Mouse (Mus musculus) heart, embryonic 15.5 days (tissue): Measurements from ENCODE around the gene Ndfip2. TPM values are rescaled to one million over a fixed set of nuclear protein-coding genes. Genes with fewer than 3 reads are reported as not detected.

Source experiments
- ATAC-seq: fragments of 200-750 bp; cut with Nextera tagmentation; replicated peaks from 2 replicates; pipeline ENCODE4 v1.8.0; 2017; ENCODE audit warnings: low read depth, moderate TSS enrichment; ENCODE audit not compliant: insufficient number of reproducible peaks, insufficient read depth, low FRiP score
- H3K27ac ChIP-seq: fragments of 300-500 bp; sonication (generic); 2 replicates; pipeline ENCODE4 v1.5.1; 2015; ENCODE audit warnings: mild to moderate bottlenecking, inconsistent platforms
- H3K27me3 ChIP-seq: fragments of 300-500 bp; sonication (generic); 2 replicates; pipeline ENCODE4 v1.6.1; 2015; ENCODE audit warnings: inconsistent platforms
- H3K36me3 ChIP-seq: fragments of 300-500 bp; sonication (generic); 2 replicates; pipeline ENCODE4 v1.6.1; 2015; ENCODE audit warnings: mild to moderate bottlenecking, inconsistent platforms
- H3K4me1 ChIP-seq: fragments of 300-500 bp; sonication (generic); replicated peaks from 2 replicates; pipeline ENCODE4 v1.6.1; 2015; ENCODE audit warnings: inconsistent platforms
- H3K4me2 ChIP-seq: fragments of 300-500 bp; sonication (generic); 2 replicates; pipeline ENCODE4 v1.6.1; 2015; ENCODE audit warnings: inconsistent platforms, mild to moderate bottlenecking, moderate library complexity
- H3K4me3 ChIP-seq: fragments of 300-500 bp; sonication (generic); 2 replicates; pipeline ENCODE4 v1.5.1; 2015; ENCODE audit warnings: mild to moderate bottlenecking, inconsistent platforms
- H3K9ac ChIP-seq: fragments of 300-500 bp; sonication (generic); 2 replicates; pipeline ENCODE4 v1.6.1; 2015; ENCODE audit warnings: mild to moderate bottlenecking, inconsistent platforms
- H3K9me3 ChIP-seq: fragments of 300-500 bp; sonication (generic); replicated peaks from 2 replicates; pipeline ENCODE4 v1.6.1; 2016; ENCODE audit warnings: inconsistent platforms
- WGBS: fragments of 180-500 bp; shearing (Covaris S2); methylation state at CpG from one replicate; pipeline ENCODE4 v1.1.7; 2015; ENCODE audit warnings: mixed read lengths; 5-methylcytosine and 5-hydroxymethylcytosine counted together
- polyA plus RNA-seq: library from polyadenylated mRNA; unstranded; fragments of >200 nt; fragmentation: Nextera tagmentation; extraction: Ambion mirVana; gene quantifications from 2 replicates; pipeline ENCODE4 v1.2.1, GENCODE M21; 2015

Gene Ndfip2
- 45.3 and 48.5 TPM in 2 replicates for polyA plus RNA-seq

DNA sequence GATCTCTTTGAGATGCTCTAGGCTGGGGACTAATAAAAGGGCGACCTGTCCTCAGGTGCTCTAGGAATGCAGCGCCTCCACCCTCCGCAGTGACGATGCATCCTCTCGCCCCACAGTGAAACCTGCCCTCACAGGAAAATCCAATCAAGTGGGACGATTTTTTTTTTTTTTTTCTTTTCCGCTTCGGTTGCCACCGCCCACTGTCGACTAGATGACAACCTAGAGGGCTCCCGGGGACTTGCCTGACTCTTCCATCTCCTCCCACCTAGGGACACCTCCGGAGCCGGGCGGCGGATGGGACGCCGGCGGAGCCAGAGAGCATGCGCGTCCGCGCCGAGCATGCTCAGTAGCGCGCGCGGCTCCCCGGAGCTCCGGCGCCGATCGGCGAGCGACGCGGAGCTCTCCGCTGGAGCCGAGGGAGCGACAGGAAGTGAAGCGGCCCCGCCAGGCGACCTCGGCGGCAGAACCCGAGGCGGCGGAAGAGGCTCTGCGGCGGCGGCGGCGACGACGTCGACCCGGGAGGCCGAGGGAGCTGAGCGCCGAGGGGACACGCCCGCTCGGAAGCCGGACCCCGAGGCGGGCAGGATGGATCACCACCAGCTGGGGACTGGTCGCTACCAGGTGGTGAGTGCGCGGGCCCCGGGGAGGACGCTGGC is at the start of gene Ndfip2:
Gene Ndfip2 (plus strand): TSS at position 195 of the 656 bp plus-strand sequence.
- H3K27ac ChIP-seq = peak within 1 kb of the TSS; percentile 93
- no peaks in the 10 kb centered on the region for H3K9me3 ChIP-seq
- under 1% methylated on average over 66 of the region's 70 CpGs for WGBS
- peak; percentile 96 for ATAC-seq
- peak within 1 kb of the TSS; percentile 78 for H3K4me2 ChIP-seq
- peaks cover 3% of the 10 kb centered on the region for H3K4me1 ChIP-seq
- no peaks in the 10 kb centered on the region for H3K36me3 ChIP-seq
- no peaks in the 10 kb centered on the region for H3K27me3 ChIP-seq
- peak within 1 kb of the TSS; percentile 83 for H3K4me3 ChIP-seq
- peak within 1 kb of the TSS; percentile 89 for H3K9ac ChIP-seq

DNA sequence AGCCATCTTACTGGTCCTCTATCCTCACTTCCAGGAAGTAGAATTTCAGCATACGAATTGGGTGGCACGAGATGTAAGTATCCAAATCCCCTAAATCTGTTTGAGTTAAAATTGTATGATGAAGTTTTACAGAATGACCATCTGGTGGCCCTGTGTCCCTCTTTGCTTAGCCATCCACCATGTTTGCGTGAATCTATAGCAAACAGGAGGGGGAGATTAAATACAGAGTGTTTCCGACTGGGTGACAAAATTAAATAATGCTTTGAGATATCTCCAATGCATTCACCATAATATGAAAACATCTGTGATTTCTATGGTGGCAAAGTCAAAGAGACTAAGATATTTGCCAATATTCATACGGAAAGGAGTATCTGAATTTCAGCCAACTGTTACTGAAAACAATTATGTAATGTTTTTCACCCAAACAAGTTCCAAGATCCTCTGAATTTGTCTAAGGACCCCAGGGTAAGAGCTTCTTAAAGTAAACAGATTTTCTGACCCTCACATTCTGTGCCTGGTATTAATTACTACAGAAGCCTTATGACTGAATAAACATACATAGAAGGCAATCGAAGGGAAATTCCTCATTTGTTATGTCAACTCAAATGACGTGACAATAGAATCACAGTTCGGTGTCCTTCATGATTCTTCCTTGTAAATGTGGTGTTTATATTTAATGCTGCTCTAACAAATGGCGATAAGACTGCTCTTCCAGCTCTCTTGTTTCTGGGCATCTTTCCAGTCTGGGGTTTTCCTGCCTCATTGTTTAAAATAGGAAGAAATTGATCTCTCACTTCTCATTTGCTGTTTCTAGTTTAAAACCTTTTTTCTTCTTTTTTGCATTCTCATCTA is 38.6 kb upstream of the Ndfip2 start:
- no peak overlapping the region for H3K9ac ChIP-seq
- H3K27ac ChIP-seq = 0 out of 2 replicates have a peak overlapping the region, but pooled peaks have one; percentile 12
- ATAC-seq = no peak
- H3K4me2 ChIP-seq = no peak overlapping the region
- WGBS = 55% methylated on average over 9 of the region's 9 CpGs
- H3K27me3 ChIP-seq = no peaks in the 10 kb centered on the region
- no peaks in the 10 kb centered on the region for H3K4me1 ChIP-seq
- no peaks in the 10 kb centered on the region for H3K9me3 ChIP-seq
- H3K36me3 ChIP-seq = no peaks in the 10 kb centered on the region
- H3K4me3 ChIP-seq = no peak overlapping the region

DNA sequence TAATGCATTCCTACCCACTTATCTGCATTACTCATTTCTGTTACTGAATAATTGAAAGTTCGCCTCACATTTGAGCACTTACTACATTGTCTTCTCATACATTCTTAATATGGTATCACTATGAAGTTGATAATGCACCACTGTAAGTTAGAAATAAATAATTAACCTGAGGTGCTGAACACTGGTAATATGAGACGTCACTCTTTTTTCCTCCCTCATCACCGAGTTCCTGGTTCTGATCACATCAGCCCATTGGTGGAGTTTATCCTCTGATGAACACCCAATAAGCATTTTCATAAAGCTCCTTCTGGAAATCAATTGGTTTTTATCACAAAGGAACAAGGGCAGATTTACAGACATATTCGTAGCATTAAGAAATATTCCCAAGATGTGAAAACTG is 36.1 kb upstream of the Ndfip2 start:
- Histone ChIP-seq H3K4me3 (no peak overlapping the region), H3K9me3 (no peaks in the 10 kb centered on the region), H3K4me2 (no peak overlapping the region), H3K4me1 (no peaks in the 10 kb centered on the region), H3K9ac (no peak overlapping the region), H3K36me3 (no peaks in the 10 kb centered on the region), H3K27ac (no peak overlapping the region), H3K27me3 (no peaks in the 10 kb centered on the region)
- 72% methylated on average over 4 of the region's 4 CpGs for WGBS
- no peak for ATAC-seq

GRCm38 (mm10) chr14:105225790-105226189 is 32.6 kb upstream of the Ndfip2 start:
- Histone ChIP-seq H3K4me2 (no peak overlapping the region), H3K4me1 (no peaks in the 10 kb centered on the region), H3K36me3 (no peaks in the 10 kb centered on the region), H3K9ac (no peak overlapping the region), H3K27ac (no peak overlapping the region), H3K9me3 (no peaks in the 10 kb centered on the region), H3K4me3 (no peak overlapping the region), H3K27me3 (no peaks in the 10 kb centered on the region)
- 85% methylated on average over 4 of the region's 4 CpGs for WGBS
- no peak for ATAC-seq

DNA sequence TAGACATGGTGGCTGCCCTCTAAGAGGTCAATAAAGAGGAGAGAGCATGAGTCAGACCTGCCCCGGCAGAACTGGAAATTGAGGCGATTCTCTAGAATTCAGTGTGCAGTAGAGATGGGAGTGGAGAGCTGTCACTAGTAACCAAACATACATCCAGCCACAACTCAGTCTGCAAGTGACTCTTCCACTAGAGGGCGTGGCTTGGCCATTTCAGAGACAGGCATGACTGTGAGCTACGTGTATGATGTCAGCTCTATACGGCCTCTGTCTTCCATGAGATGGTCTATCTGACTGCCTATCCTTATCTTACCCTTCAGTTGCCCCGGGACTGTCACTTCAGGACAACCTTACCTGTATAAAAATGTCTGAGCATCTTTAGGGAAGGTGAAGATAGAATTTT is 26.0 kb upstream of the Ndfip2 start:
- H3K27me3 ChIP-seq = no peaks in the 10 kb centered on the region
- WGBS = 42% methylated on average over 6 of the region's 6 CpGs
- no peaks in the 10 kb centered on the region for H3K4me1 ChIP-seq
- no peaks in the 10 kb centered on the region for H3K9me3 ChIP-seq
- H3K36me3 ChIP-seq = no peaks in the 10 kb centered on the region
- H3K9ac ChIP-seq = no peak overlapping the region
- no peak overlapping the region for H3K27ac ChIP-seq
- no peak overlapping the region for H3K4me3 ChIP-seq
- no peak for ATAC-seq
- H3K4me2 ChIP-seq = no peak overlapping the region

GRCm38 (mm10) chr14:105236596-105236995 is 21.8 kb upstream of the Ndfip2 start:
- Histone ChIP-seq H3K4me1 (no peaks in the 10 kb centered on the region), H3K27me3 (no peaks in the 10 kb centered on the region), H3K9ac (no peak overlapping the region), H3K36me3 (no peaks in the 10 kb centered on the region), H3K9me3 (no peaks in the 10 kb centered on the region), H3K4me2 (no peak overlapping the region), H3K4me3 (no peak overlapping the region), H3K27ac (no peak overlapping the region)
- ATAC-seq = no peak
- 50% methylated on average over 4 of the region's 4 CpGs for WGBS

- H3K9ac ChIP-seq = no peak overlapping the region
- no peaks in the 10 kb centered on the region for H3K4me1 ChIP-seq
- ATAC-seq = no peak
- no peak overlapping the region for H3K4me3 ChIP-seq
- no peak overlapping the region for H3K4me2 ChIP-seq
- H3K27me3 ChIP-seq = no peaks in the 10 kb centered on the region
- no peaks in the 10 kb centered on the region for H3K9me3 ChIP-seq
- no peaks in the 10 kb centered on the region for H3K36me3 ChIP-seq
- H3K27ac ChIP-seq = no peak overlapping the region
- WGBS = 62% methylated on average over 9 of the region's 9 CpGs
Observed at GRCm38 (mm10) chr14:105237736-105238135, 20.6 kb upstream of the Ndfip2 start.

DNA sequence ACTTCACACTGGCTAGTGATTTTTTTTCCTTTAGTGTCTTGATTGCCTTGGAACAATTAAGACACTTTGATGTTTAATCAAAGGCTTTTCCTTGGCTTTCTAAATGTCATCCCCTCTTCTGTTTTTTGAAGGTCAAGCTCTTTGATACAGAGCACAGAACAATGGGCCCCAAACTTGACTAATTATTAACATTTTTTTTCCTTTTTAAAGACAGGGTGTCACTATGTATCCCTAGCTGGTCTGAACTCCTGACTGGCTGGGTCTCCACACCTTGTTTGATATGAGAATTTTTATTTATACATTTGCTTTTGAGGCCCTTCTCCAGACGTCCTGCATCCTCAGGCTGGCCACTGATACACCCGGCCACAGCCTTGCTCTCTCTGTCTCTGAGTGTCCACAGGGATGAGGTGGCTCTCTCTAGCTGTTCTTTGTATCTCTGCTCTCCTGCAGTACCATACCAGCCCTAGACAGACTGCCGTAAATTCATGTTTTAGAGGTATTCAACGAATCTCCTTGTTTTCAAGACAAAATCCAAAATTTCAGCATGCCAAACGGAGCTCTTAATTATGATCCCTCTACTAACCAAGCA is 19.8 kb upstream of the Ndfip2 start:
- H3K4me2 ChIP-seq = no peak overlapping the region
- no peak overlapping the region for H3K4me3 ChIP-seq
- no peaks in the 10 kb centered on the region for H3K9me3 ChIP-seq
- no peaks in the 10 kb centered on the region for H3K4me1 ChIP-seq
- H3K9ac ChIP-seq = no peak overlapping the region
- H3K27me3 ChIP-seq = no peaks in the 10 kb centered on the region
- no peaks in the 10 kb centered on the region for H3K36me3 ChIP-seq
- ATAC-seq = no peak
- no peak overlapping the region for H3K27ac ChIP-seq
- 68% methylated on average over 5 of the region's 5 CpGs for WGBS

DNA sequence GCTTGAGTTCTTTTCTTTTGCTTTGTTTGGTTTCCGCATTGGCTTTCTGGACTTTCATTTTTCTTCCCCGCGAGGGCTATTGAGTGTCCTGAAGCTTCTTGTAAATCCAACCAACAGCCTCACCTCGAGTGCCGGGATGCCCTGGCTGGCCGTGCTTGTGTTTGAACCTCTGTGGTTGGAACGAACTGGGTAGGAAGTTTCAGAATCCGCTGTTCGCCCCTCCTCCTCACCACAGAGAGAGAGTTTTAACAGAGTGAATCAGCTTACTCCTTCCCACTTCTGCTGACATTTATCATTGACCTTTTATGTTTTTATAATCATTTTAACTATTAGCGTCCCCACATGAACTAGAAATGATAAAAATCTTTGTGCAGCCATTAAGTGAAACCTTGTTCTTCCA is 18.3 kb upstream of the Ndfip2 start:
- no peaks in the 10 kb centered on the region for H3K9me3 ChIP-seq
- WGBS = 72% methylated on average over 10 of the region's 10 CpGs
- no peaks in the 10 kb centered on the region for H3K36me3 ChIP-seq
- H3K27me3 ChIP-seq = no peaks in the 10 kb centered on the region
- no peak overlapping the region for H3K4me3 ChIP-seq
- no peak overlapping the region for H3K9ac ChIP-seq
- no peak overlapping the region for H3K4me2 ChIP-seq
- no peak for ATAC-seq
- no peaks in the 10 kb centered on the region for H3K4me1 ChIP-seq
- H3K27ac ChIP-seq = no peak overlapping the region

DNA sequence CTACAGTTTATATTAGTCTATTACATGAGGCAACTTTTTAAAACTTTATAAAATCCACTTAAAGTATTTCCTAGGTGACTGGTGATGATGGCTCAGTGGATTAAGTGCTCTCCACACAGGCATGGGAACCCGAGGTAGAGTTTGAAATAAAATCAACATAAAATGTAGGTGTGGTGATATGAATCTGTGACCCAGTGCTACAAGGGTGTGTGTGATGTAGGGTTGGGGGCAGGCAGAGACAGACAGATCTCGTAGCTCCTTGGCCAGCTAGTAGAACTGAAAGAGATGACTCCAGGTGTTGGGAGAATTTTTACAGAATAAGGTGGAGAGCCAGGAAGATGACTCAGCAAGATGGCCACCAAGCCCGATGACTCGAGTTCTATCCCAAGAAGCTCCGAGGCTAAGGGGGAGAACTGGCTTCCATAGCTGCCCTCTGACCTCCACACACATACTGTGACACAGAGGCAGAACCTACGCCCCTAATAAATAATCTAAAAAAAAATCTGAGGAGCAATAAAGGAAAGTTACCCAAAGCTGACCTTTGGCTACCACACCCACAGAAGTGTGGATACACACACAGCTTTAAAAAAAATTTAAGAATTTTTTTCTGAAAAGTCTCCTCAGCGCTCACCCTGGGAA is 14.4 kb upstream of the Ndfip2 start:
- H3K27me3 ChIP-seq = no peaks in the 10 kb centered on the region
- no peak overlapping the region for H3K4me3 ChIP-seq
- WGBS = 79% methylated on average over 7 of the region's 7 CpGs
- no peaks in the 10 kb centered on the region for H3K9me3 ChIP-seq
- no peaks in the 10 kb centered on the region for H3K4me1 ChIP-seq
- H3K9ac ChIP-seq = no peak overlapping the region
- ATAC-seq = no peak
- H3K27ac ChIP-seq = no peak overlapping the region
- no peak overlapping the region for H3K4me2 ChIP-seq
- H3K36me3 ChIP-seq = no peaks in the 10 kb centered on the region

DNA sequence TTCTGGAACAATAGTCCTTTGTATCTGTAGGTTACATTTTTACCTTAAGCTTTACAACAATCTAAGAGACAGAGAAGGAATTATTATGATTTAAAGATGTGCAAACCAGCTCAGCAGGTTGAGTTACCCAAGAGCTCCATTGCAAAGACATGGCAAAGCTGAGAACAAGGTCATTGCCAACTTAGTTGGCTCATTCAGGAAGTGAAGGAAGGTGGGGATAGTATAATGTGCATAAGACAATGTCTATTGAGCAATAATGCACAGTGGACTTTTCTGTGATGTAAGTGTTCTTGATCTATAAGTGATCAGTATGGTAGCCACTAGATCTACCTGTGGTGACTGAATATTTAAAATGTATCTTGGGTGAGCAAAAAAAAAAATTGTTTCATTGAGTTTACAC is 7.3 kb upstream of the Ndfip2 start:
- Histone ChIP-seq H3K27ac (no peak overlapping the region), H3K36me3 (no peaks in the 10 kb centered on the region), H3K9ac (no peak overlapping the region), H3K4me3 (no peak overlapping the region), H3K4me2 (no peak overlapping the region), H3K9me3 (no peaks in the 10 kb centered on the region), H3K27me3 (no peaks in the 10 kb centered on the region), H3K4me1 (no peaks in the 10 kb centered on the region)
- no peak for ATAC-seq
